Mouse (Mus musculus): Measurements from ENCODE around the gene Ccdc15. TPM values are rescaled to one million over a fixed set of nuclear protein-coding genes. Genes with fewer than 3 reads are reported as not detected.

The Ccdc15 gene
- total RNA-seq, 2 experiments from 2014 or later = 2.0 to 2.2 TPM

DNA sequence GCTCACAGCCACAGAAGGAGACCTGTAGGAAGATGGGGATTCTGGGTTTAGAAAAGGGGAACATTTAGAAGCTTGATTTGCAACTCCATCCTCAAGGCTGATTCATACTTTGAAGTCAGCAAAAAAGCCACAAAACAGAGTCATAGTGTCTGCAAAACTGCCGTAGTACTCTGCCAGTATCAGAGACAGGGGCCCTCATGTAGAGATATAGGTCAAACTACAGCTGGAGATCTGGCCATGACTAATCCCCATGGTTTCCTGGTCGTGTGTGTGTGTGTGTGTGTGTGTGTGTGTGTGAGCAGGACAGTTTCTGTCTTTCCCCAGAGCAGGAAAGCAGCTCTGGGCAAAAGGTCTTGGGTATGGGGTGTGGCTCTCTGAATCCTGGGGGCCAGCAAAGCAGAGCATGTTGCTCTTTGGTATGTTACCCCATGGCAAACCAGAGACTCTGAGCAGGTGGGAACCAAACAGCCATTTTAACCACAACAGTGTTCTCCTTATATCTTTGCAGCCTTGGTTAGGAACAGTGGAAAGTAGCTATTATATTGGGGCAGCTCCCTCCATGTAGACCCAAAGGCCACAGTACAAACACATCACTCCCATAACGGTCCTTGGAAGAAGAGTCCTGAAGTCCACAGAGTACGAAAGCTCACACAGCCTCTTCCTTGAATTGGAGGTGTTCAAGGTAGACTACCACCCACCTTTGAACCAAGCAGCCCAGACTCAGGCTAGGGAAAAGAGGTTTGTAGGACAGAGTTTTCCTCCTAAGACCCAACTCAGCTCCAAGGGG is 112.1 kb downstream of the Ccdc15 start:
- no peak for DNase-seq (ENCODE audit: low spot score in 2 of 2)

DNA sequence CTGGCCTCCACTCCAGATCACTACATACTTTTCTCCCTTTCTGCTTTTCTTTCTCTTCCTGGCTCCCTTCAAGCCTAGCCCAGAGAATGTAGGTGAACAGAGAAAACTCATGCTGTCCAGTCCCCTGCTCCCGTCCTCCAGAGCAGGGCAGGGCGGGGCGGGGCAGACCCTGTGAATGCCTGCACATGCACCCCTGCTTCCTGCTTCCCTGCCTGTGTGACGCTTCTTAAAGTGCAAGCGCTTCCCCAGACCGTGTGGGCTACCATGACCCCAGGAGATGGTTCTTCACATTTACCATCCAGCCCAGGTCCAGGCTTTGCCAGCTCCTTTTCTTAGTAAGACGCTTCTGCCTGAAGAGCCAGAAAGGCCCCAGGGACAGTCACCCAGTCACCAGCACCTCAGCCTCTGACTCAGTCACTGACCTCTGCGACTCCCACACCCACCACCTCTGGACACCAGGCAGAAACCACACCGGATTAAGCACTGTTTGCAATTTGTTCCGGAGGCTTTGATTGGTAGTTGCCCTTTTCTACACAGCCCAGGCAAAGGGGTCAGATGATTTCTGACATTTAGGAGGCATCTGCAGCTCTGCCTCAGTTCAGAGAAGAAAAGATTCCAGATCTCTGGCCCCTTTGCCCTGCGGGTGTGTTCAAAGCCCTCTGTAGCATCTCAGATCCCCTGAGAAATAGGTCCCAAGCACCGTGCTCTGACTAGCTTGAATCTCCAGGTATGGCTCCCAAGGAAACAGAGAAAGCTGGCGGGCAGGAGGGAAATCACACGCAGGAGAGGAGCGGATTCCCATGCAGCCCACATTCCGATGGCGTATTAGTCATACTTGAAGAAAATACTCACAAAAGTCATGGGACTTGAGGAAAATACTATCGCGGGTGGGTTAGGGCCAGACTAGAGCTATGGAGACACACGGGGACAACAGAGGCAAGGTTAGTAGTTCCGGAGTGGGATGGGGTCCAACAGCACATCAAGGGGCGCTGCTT is 115.7 kb downstream of the Ccdc15 start:
- no peak for DNase-seq (ENCODE audit: low spot score in 2 of 2)

DNA sequence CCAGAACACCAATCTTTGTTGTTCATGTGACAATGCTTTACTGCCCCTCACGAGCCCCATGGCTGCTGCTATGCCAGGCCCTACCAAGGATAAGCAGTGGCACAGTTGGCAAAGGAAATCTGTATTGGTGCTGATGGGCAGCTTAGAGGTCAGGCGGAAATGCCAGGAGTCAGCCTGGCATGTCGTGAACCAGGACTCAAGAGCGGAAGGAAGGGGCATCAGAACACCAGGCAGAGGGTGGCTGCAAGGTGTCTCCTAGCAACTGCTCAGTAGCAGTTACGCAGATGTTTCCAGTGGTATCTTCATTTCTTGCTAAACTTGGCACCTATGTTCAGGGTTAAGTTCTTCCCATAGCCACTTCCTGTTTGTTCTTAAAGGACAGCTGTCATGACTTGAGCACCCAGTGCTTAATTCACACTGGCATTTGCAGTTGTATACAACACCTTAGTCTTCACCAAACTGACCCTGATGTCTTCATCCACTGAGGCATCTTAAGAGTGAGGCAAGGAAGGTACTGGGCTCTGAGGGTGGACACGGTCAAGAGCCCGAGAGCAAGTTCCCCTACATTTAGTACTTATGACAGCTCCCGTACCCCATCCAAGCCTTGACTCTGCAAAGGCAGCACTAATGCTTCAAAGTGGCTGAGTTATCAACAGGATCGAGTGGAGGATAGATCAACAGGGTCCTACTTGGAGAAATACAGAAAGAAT is 117.6 kb downstream of the Ccdc15 start:
- no peak for DNase-seq (ENCODE audit: low spot score in 2 of 2)

DNA sequence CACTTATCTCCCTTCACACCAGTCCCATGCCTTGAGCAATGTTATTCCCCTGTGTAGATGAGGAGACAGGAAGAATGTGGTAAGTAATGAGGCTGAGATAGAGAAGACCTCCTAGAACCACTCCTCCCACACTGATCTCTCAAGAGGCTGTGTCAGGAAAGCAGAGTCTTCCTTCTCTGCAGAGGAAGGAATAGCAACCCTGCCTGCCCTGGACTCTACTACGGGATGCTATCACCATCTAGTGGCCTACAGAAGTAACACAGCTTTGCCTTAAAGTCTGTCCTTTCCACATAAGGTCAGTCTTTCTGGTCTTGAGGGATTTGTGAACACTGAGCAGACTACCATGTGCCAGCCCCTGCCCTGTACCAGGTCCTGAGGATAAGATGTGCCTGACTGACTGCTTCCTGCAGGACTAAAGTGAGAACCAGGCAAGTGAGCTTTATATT is 118.3 kb downstream of the Ccdc15 start:
- peak; percentile 72 to 74 for DNase-seq (ENCODE audit: low spot score in 2 of 2)

Other genes with a start within 250 kb of the Ccdc15 start
- 10 to 100 TPM; 83.0 to 90.7 TPM for gene Pknox2, start 201.0 kb downstream of the Ccdc15 start, total RNA-seq (2021)
- 10 to 100 TPM; 10.2 to 12.2 TPM for gene Tmem218, start 140.2 kb downstream of the Ccdc15 start, total RNA-seq (2021)
- 1 to 10 TPM; 1.3 TPM for gene Slc37a2, start 92.7 kb downstream of the Ccdc15 start, total RNA-seq (2021)
- 10 to 100 TPM; 45.4 to 47.9 TPM for gene Hepacam, start 18.9 kb upstream of the Ccdc15 start, total RNA-seq (2021)
- 1 to 10 TPM; 4.9 to 7.2 TPM for gene Robo4, start 53.5 kb upstream of the Ccdc15 start, total RNA-seq (2021)
- 10 to 100 TPM; 12.7 to 21.8 TPM for gene Robo3, start 84.8 kb upstream of the Ccdc15 start, total RNA-seq (2021)
- 10 to 100 TPM; 14.0 to 23.0 TPM for gene Msantd2, start 140.9 kb upstream of the Ccdc15 start, total RNA-seq (2021)
- 10 to 100 TPM; 19.7 to 21.4 TPM for gene Esam, start 179.6 kb upstream of the Ccdc15 start, total RNA-seq (2021)
- 1 to 10 TPM; 3.9 to 5.0 TPM for gene Vsig2, start 190.8 kb upstream of the Ccdc15 start, total RNA-seq (2021)
- gene Nrgn, start 204.5 kb upstream of the Ccdc15 start, total RNA-seq (2021) = 1,000 to 10,000 TPM; 1,653 to 1,729 TPM
- gene Siae, start 207.3 kb upstream of the Ccdc15 start, total RNA-seq (2021) = 10 to 100 TPM; 15.2 to 18.6 TPM